Mouse (Mus musculus) T-helper 2 cell (primary cell): ENCODE measurements around the gene Myl9.

Source experiments
- in situ Hi-C: fragments of 300-600 bp; cut with MboI, MseI; formaldehyde crosslinking; loops from one replicate; pipeline ENCODE4 v1.15.1; 2025; ENCODE audit warnings: high pct_unique_total_duplicates

The Myl9 gene

GRCm38 (mm10) chr2:156774738-156775454 lies at the start of gene Myl9:
Gene Myl9 (plus strand): TSS chr2:156775420.
- in situ Hi-C loops: no loop called here

- in situ Hi-C loops: no loop called here
Measured at GRCm38 (mm10) chr2:156726344-156726743, 48.9 kb upstream of the Myl9 start.

- in situ Hi-C loops: no loop called here
Measured at GRCm38 (mm10) chr2:156726878-156727277, 48.3 kb upstream of the Myl9 start.

- in situ Hi-C loops: no loop called here
Measured at GRCm38 (mm10) chr2:156729537-156730469, 45.4 kb upstream of the Myl9 start.

GRCm38 (mm10) chr2:156730501-156730921 lies 44.7 kb upstream of the Myl9 start:
- in situ Hi-C loops: no loop called here

GRCm38 (mm10) chr2:156731592-156731991 lies 43.6 kb upstream of the Myl9 start:
- in situ Hi-C loops: no loop called here

- in situ Hi-C loops: no loop called here
Measured at GRCm38 (mm10) chr2:156732109-156732508, 43.1 kb upstream of the Myl9 start.

- in situ Hi-C loops: no loop called here
Measured at GRCm38 (mm10) chr2:156735761-156736335, 39.4 kb upstream of the Myl9 start.

GRCm38 (mm10) chr2:156736846-156737245 lies 38.4 kb upstream of the Myl9 start:
- in situ Hi-C loops: no loop called here

- in situ Hi-C loops: no loop called here
Measured at GRCm38 (mm10) chr2:156737976-156738375, 37.2 kb upstream of the Myl9 start.

GRCm38 (mm10) chr2:156741265-156741664 lies 34.0 kb upstream of the Myl9 start:
- in situ Hi-C loops: no loop called here

- in situ Hi-C loops: no loop called here
Measured at GRCm38 (mm10) chr2:156741998-156742397, 33.2 kb upstream of the Myl9 start.

GRCm38 (mm10) chr2:156743248-156743647 lies 32.0 kb upstream of the Myl9 start:
- in situ Hi-C loops: no loop called here

- in situ Hi-C loops: no loop called here
Measured at GRCm38 (mm10) chr2:156744414-156744813, 30.8 kb upstream of the Myl9 start.

- in situ Hi-C loops: no loop called here
Measured at GRCm38 (mm10) chr2:156747315-156747714, 27.9 kb upstream of the Myl9 start.

GRCm38 (mm10) chr2:156749687-156750086 lies 25.5 kb upstream of the Myl9 start:
- in situ Hi-C loops: no loop called here

GRCm38 (mm10) chr2:156756937-156757336 lies 18.3 kb upstream of the Myl9 start:
- in situ Hi-C loops: no loop called here

- in situ Hi-C loops: no loop called here
Measured at GRCm38 (mm10) chr2:156760843-156761505, 14.2 kb upstream of the Myl9 start.

- in situ Hi-C loops: no loop called here
Measured at GRCm38 (mm10) chr2:156761521-156762278, 13.5 kb upstream of the Myl9 start.

- in situ Hi-C loops: no loop called here
Measured at GRCm38 (mm10) chr2:156762499-156762898, 12.7 kb upstream of the Myl9 start.

- in situ Hi-C loops: no loop called here
Measured at GRCm38 (mm10) chr2:156763101-156763500, 12.1 kb upstream of the Myl9 start.
